Mouse (Mus musculus) kidney, postnatal 36 days (tissue): ENCODE measurements at regions not wholly inside any gene's neighbourhood (a gene's known extent, or its start where the extent isn't known, plus 50 kb on each side); places are given as distances from the start of the nearest gene placed in this dataset.

Experiments used
- DNase-seq, 2 experiments: peaks; one replicate each; pipeline ENCODE4 v3.0.0; 2021 to 2022; ENCODE audit warnings: mixed read lengths in 2 of 2

DNA sequence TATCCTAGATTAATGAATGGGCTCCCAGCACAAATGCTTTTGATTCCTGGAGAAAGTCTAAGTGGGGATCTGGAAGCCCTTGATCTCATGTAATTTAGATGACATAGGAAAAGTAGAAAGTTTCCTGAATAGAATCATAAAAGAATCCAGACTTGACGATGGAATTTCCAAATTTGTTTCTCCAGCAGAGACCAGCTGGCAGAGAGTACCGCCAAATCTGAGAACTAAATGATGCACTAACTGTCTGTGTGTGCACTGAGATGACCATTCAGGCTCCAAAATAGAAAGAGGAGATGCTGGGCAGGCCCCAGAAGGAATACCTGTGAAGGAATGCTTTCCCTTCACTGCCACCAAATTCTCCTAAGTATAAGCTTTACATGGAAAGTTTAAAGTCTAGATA lies 704.6 kb downstream of the Fat4 start:
- DNase-seq, result no peak

DNA sequence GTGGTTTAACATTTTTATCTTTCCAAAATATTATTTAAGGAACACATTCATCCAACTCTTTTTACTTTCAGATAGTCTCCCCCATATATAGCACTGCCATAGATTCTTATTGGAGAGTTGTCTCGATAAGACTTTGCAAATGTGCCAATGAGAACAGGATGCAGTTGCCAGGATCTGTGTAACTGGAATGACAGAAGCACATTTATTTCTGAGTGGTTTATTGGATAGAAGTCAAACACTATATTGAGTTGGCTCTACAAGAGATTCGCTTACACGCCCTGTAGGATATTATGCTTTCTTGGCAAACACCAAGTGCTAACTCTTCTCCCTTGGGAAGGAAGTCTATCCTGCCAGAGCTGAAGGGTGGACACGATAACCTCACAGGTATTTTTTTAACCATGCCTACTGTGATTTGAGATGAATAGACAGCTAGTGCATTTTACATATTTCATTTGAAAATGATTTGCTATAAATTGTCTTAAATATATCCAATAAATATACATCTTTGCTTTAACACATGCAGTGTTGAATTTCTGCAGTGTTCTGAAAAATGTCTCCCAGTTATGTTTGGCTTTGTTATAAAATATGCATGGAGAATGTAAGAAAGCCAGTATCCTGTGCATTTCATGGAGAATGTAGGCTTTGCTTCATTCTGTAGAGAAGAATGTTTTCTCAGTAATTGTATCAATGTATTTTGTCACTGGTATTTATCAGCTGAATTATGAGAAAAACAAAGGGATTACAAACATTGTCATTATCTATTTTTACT lies 705.8 kb downstream of the Fat4 start:
- DNase-seq, result no peak

DNA sequence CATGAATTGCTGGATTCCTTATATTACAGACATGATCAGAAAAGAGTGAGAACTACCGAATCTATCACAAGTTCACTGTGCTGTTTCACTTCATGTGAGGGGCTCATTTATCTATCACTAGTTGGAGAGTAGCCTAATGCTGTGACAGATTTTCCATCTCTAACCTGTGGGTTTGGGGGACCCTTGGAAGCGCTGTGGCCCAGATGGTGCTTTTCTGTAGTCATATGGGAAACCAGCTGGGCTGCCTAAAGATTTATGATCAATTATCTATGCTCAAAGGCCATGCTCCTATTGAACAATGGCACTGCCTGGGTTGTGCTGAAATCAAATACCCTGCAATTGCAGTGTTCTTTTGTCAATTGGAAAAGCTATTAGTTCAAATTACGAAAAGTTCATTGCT lies 723.2 kb downstream of the Fat4 start:
- DNase-seq, result no peak

DNA sequence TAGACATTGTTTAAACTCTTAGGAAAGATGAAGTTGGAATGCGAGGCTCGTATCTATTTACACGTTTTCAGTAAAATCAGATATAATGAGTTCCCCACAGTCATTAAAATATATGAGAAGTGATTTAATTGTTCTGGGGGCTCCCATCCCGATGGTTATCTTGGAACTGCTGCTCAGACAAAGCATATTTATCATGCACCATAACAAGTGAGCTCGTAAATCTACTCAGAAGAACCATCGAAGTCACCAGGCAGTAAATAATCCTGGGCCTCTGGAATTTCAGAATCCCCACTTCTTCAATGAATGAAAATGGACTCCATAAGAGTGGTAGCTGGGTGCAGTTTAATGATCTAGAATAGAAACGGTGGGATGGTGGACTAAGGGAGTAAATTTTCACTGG lies 725.7 kb downstream of the Fat4 start:
- no peak for DNase-seq

DNA sequence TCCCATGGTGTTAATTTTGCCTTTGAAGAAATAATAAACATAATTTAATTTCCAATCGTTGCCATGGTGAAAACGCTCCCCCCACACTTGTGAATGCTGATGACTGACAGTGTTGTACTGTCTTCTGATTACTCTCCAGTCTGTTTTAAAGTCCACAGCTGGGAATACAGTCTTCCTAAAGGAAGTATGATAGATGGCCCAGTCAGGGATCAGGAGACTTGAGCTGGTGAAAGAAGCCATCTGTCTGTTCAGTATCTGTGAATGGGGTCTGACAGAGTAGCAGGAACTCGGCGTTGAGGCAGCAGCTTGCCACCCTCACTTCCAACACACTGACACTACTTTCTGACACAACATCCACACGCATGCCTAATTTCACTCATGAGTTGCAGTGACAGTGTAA lies 751.2 kb downstream of the Fat4 start:
- no peak for DNase-seq

DNA sequence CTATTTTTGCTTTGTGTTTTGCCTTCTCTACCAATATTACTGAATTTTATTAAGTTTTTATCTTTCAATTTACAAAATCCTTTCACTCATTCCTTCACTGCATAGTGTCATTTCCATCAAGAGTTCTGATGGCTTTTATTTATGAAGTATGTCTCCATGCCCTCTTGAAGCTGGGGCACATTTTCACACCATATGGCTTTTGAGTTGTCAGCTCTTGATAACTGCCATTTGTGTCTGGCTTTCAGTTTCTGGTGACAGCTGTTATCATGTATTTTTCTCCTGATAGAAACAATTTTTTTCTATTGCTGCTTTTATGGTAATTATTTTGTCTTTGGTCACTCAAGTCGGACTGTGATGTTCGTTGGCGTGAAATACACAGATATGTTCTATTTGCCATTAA lies 756.5 kb downstream of the Fat4 start:
- DNase-seq, result no peak

DNA sequence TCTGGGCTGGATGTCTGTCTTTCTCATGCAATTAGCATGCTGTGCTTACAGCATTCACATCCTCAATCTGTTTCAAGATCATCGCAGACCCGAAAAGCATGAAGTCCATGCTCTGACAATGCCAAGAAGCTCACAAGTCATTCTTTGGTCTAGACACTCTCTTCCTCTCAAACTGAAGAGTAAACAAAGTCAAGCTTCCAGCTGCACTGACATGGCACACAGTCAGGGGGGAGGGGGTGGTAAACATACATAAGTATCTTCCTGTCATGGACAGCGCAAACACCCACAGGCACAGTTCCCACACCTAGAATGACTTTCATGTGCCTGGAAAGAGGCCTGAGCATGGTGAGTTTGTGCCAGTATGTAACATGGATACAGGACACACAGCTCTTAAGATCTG lies 780.1 kb downstream of the Fat4 start:
- no peak for DNase-seq

DNA sequence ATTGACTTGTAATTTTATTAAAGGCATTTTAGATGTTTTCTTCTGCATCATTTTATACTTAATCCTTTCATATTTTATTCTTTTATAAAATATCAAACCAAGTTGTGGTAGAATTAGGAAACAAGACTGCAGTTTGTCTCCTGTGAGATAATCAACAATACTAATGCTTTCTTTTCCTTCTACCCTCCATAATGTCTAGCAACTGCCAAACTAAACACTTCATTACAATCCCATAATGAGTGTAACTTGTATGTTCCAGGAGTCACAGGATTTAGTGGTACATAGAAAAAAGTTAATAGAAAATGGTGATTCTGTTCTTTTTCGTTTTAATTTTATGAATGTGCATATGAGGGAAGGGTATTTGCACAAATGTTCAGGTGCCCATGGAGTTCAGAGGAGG lies 782.4 kb downstream of the Fat4 start:
- no peak for DNase-seq

DNA sequence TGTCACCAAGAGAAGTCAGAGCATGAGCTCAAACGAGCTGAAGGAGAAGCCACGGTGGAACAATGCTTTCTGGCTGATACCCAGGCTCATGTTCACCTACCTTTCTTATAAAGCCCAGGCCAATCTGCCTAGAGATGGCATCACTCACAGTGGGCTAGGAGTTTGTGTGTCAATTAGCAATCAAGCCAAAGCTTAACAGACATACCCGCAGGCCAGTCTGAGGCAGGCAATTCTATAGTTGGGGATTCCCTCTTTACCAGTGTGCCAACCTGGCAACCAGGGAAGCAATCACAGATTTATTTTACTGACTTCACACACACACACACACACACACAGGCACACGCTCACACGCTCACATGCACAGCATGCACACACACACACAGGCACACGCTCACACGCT lies 787.3 kb downstream of the Fat4 start:
- DNase-seq, result no peak

DNA sequence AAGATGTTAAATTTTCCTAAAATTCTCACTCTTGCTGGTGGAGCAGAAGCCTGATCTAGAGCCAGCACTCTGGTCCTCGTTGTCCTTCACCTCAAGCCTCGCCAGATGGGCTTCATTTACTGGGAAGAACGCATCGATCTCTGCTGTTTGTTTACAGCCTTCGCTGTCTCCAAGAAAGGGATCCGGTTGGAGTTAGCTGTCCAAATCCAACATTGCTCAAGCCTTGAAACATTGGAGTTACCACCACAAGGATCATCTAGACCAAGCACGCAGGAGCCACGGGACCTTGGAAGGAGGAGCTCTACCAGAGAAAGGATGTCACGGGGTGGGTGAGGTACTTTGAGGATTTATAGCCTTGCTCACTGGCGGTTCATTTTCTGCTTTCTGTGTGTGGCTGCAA lies 788.2 kb downstream of the Fat4 start:
- no peak for DNase-seq

DNA sequence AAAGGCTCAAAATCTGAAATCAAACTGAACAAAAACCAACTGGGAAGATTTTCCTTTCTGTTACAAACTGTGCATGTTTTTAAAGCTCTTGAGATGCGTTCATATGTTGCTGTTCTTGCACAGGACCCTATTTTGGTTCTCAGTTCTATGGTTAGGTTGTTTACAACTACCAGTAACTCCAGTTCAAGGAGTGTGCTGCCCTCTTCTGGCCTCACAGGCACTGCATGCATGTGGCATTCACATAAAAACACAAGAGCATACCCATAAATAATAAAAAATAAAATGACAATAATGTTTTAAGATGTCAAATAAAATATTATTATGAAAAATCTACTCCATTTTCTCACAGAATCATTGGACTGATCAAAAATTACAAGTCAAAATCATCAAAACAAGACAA lies 818.9 kb downstream of the Fat4 start:
- peak; percentile 2 to 41 for DNase-seq

DNA sequence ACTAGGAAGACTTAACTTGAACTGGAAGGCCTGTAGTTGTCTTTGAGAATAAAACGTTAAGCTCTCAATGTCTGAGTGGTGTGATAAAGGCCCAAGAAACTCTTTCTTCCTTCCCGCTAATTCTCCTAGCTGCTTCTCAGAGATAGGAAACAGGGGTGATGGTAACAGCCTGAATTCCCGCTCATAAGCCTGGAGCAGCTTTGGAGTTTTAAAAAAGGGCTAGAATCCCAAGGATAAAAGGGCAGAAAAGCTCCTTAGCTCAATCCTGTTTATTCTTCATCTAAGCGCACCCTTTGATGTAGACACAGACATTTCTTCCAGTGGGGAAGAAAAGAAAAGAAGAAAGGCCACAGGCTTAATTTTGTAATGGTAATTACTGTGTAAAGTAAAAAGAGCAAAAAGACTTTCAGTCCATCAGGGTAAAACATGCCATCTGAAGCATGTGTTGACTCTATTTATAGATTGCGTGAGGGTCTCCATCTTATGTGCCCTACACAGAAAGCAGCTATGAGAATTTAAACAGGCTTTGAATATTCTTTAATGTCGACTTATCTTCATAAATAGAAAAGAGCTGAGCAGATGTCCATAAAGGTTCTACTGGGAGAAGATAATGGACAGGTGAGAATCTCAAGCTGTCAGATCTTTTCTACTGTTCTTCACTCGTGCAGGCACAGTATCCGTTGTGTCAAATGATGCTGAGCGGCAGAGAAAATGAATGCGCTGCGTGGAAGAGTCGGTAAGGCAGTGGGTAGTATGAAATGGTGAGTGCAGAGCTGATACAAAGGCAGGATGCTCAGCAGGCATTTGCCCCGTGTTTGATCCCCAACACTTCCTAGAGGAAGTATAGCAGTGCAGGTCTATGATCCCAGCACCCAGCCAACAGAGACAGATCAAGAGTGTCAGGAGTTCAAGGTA lies 818.0 kb upstream of the Intu start:
- no peak for DNase-seq

DNA sequence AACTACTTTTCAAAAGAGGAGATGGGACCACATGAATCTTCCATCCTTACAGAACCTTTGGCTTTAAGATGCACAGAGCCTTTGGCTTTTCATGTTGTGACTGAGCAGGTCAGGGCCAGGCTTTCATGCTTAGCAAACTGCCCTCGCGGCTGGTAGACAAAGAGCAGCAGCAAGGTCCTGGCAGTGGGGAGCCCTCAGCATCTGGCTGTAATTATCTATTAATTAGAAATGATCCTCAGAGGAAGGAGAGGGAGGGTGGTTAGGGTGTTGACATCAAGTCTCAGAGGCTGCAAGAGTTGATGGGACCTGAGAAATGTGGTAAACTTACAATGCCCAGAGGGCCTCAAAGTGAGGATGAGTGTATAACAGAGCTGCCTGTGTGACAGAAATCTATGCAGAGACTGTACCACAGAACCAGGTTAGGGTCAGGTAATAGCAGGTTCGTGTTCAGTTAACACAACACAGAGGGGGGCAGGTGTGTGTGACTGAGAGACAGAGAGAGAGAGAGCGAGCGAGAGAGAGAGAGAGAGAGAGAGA lies 817.0 kb upstream of the Intu start:
- DNase-seq, result no peak

DNA sequence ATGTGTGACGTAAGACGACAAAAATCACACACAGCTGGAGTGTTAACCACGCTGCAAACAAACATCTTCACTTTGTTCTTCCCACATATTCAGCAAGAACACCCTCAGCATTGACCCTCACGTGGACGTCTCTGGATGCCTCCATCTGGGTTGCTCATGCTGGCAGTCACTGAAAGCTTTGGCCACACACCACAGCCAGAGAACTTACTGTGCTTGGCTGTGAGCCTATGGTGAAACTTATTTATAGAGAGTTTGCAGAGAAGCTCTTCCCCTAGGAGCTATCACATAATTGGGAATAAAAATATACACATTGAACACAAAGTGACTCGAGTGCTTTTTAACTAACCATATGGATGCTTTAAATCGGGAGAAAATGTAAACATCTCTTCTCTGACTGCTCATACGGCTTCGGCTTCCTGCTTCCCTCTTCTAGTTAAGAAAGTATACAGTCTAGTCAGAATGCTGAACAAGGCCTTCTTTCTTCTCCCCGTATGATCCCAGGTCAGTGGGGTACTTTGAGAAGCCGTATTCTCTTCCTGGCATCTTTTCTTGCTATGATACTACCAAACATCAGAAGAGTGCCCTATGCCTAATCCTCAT lies 812.0 kb upstream of the Intu start:
- DNase-seq, result no peak

DNA sequence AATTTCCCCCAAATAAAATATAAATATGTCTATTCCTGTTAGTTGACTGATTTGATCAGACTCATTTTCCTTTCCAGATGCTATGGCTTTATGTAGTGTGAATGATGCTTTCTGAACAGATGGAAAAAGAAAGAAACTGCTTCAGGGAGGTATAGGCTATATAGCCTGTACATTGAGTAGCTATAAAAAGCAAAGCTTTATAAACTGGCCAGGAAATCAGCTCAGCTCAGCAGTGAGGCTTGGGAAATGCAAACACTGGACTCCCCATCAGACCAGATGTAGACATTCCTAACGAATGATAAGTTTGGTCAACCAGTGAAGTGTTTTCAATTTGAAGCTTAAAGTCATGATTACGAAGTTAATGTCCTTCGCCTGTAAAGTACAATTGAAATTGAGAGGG lies 805.3 kb upstream of the Intu start:
- no peak for DNase-seq

DNA sequence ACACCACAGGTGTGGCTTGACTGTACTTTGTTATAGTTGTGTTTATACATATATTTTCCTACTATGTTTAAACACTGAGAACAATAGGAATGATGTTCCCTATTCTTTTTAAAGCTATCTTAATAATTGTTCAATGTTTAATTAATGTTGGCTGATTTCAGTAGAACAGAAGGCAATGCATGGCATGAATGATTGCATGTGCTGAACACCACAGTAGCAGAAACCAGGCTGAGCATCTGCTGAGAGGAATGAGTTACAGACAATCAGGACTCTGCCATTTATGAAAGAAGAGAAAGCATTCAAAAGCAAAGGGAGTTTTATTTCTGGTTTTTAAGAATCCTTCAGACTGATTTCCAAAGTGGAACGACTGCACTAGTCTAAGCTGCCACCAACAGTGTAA lies 794.4 kb upstream of the Intu start:
- no peak for DNase-seq

DNA sequence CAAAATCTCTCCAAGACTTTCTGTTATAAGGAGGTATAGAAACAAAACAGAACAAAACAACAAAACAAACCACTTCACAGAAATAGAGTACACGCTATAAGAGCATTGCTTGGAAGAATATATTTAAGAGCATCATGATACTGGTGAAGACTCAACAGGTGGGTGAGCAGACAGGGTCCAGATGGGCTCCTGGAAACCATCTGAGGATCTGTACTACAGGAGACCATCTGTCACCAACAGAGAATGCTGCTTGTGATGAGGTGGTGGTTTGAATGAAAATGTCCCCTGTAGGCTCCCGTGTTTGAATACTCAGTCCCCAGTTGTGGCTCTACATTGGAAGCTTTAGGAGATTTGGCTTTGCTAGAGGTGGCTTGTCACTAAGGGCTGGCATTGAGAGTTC lies 785.1 kb upstream of the Intu start:
- DNase-seq, result no peak

DNA sequence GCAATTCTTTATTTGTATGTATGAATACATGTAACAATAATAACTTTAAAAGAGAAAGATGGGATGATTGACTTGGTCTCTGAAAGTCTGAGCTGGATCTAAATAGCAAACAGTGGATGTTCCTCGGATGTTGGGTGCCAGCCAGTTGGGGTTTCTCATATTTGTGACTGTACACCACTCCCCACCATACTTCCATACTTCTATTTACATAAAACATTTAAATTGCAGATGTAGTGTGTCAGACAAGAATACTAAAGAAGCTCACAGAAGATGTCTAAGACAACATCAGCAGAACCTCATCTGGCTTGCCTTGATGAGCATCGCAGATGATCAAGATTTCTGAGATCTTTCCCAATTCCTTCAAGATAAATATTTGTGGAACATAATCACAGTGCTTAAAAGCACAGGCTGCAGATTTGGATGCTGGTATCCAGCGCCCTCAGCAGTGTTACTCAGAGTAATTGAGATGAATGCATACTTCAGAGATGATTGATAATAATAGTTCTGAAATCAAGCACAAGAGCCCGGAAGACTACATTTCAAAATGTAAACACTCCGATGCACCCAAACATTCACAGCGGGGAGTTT lies 762.0 kb upstream of the Intu start:
- DNase-seq, result no peak

DNA sequence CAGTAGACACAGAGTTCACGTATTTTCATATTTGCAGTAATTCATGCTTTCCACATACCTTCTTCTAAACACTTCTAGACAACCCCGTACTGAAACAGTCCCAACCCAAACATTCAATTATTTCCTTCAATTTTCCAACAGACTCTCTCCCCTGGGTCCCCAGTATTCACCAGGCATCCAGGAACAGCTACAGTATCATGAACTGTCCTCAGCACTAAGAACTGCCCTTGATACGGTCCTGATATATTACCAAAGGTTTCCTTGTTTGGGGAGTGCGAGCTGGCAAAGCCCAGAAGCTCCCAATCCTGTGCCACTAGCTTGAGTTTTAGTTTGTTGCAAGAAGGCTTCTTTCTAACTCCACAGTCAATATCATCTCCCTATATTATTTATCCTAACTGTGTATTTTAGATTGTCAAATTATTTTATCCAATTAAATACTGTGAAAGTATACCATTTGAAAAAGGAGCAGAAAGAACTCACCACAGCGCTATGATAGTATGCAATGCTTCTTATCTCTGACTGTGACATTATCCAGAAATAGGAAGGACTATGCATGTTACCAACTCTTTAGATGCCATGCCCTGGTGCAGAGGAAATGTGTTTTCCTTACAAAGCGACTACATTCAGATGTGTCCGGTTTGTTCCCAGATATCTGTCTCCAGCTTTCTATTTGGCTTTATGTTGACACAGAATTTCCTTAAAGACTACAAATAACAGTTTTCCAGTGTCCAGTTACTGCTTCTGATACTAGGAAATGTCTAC lies 754.6 kb upstream of the Intu start:
- no peak for DNase-seq

DNA sequence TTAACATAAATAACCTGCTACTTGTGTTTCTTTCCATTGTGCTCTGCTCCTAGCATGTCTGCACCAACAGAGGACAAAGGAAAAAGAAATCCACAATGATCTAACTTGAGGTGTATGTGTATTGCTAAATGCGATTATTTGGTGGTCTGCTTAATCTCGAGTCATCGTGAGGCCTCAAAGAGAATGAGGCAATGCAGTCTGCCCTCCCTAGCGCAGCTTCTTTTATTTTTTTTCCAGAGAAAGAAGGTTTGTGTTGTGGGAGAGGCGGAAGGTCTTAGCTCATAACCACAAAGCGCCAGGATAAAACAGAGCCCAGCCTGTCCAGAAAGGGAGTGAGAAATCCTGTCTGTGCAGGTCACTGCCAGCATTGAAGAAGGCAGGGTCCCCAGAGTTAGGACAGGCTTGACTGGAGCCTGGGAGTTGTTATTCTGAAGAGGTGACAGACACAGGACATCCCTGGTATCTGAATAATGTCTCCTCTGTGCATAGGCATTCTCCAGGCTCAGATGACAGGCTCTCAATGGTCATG lies 751.3 kb upstream of the Intu start:
- DNase-seq, result no peak

DNA sequence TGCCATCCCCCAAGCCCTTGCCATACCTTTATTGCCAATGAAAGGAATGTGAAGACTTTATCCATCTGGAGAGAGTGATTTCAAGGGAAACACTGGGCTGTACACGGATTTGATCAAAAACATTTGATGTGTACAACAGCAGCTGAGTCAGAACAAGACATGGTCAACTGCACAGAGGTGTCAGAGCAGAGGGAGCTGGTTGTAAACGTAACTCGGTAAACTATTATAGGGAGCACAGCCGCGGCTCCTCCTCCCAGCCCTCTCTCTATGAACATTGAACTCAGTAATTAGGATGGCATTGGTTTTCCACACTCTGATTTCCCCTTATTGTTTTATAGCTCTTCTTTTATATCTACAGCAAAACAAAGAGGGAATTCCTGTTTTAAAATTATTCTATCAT lies 750.8 kb upstream of the Intu start:
- DNase-seq, result peak in 1 of 2 experiments; percentile 2

DNA sequence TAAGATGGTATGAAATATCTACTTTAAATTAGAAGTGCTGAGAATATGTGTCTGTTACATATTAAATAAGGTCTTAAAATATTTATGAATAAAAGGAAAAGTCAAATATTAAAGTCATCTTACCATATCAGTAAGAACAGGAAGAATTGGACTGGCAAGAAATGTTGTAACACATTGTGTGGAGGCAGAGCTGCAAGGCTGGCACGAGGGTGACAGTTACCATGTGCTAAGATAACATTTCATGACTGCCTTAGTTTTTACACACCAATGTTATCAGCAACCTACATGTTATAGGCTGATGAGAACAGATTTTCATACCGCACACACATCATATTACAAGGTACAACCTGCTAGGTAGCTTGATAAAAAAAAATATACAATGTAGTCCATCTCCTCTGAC lies 746.2 kb upstream of the Intu start:
- DNase-seq, result no peak
